Comparison of ENCODE assay signal across 12 mouse cellular contexts in the genomic region with DNA sequence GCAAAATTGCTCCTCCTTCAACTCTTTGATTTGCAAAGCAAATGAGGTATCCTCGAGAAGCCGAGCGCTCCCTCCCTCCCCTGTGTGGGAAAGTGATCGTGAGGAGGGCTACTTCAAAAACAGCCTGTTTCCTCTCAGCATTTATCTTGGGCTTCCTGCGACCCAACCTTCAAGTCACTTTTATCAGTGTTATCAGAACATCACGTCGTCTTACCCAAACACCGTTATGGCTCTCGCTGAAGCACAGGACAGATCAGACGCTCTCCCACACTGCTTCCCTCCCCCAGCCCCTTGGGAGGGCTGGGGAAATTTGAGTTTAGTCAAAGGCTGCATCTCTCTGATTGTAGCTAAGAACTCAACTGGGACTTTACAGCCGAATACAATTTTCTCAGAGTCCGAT. TPM values are rescaled to one million over a fixed set of nuclear protein-coding genes. Genes with fewer than 3 reads are reported as not detected.
DNase-seq lines count a peak whose midpoint lies in the region; ATAC-seq lines count a peak whose summit lies in the region.
"Had no signal": no experiment of that assay in that cellular context is flagged by ENCODE, and none has a peak within 500 bp of the region (broad histone marks: within the 10 kb centered on the region; RNA-seq: fewer than 3 reads in every experiment).

No protein-coding gene starts in this region.

- peaks cover 8% of the 10 kb centered on the region for H3K4me1 ChIP-seq in heart, embryonic 15.5 days (replicated peaks)
- no peaks in the 10 kb centered on the region for H3K4me1 ChIP-seq in neural tube, embryonic 12.5 days
- H3K4me1 ChIP-seq in neural tube, embryonic 15.5 days: peaks cover 6% of the 10 kb centered on the region; the same call in 1 of the 2 replicates

- WGBS in heart, embryonic 15.5 days: 6% methylated on average over 12 of the region's 12 CpGs
- WGBS in neural tube, embryonic 12.5 days: 11% methylated on average over 12 of the region's 12 CpGs
- WGBS in neural tube, embryonic 15.5 days: 9% methylated on average over 12 of the region's 12 CpGs

- no peak overlapping the region for H3K4me3 ChIP-seq in heart, embryonic 15.5 days
- no peak overlapping the region for H3K4me3 ChIP-seq in neural tube, embryonic 12.5 days
- no peak overlapping the region for H3K4me3 ChIP-seq in neural tube, embryonic 15.5 days (replicated peaks)

- H3K27me3 ChIP-seq in heart, embryonic 15.5 days: no peaks in the 10 kb centered on the region
- H3K27me3 ChIP-seq in neural tube, embryonic 12.5 days (replicated peaks): no peaks in the 10 kb centered on the region
- no peaks in the 10 kb centered on the region for H3K27me3 ChIP-seq in neural tube, embryonic 15.5 days (replicated peaks)
- no peaks in the 10 kb centered on the region for H3K27me3 ChIP-seq in splenic B cell, adult 2 months (ENCODE audit: control insufficient read depth, insufficient read depth, low read length, poor library complexity, severe bottlenecking)

- no peak for DNase-seq in heart, adult 11 months
- DNase-seq in induced T-regulatory cell, adult 2 months (ENCODE audit: low read depth): peak; percentile 61
- peak; percentile 16 for DNase-seq in splenic B cell, adult 2 months (ENCODE audit: low read depth, low spot score)
- DNase-seq in cerebellum, postnatal 36 days: no peak
- DNase-seq in ovary, adult 18-20 months (ENCODE audit: low spot score): no peak
- DNase-seq: kidney, adult 11 months had no signal

- peak overlapping the region; percentile 29 for H3K4me2 ChIP-seq in heart, embryonic 15.5 days
- H3K4me2 ChIP-seq in neural tube, embryonic 12.5 days (replicated peaks): 0 out of 2 replicates have a peak overlapping the region, but pooled peaks have one; percentile 4
- H3K4me2 ChIP-seq in neural tube, embryonic 15.5 days: no peak overlapping the region

- H3K9me3 ChIP-seq in heart, embryonic 15.5 days (replicated peaks): no peaks in the 10 kb centered on the region
- H3K9me3 ChIP-seq in neural tube, embryonic 12.5 days: no peaks in the 10 kb centered on the region
- no peaks in the 10 kb centered on the region for H3K9me3 ChIP-seq in neural tube, embryonic 15.5 days (replicated peaks)

- no peaks in the 10 kb centered on the region for H3K36me3 ChIP-seq in heart, embryonic 15.5 days
- H3K36me3 ChIP-seq in neural tube, embryonic 12.5 days: peaks cover 15% of the 10 kb centered on the region; the same call in 1 of the 2 replicates
- H3K36me3 ChIP-seq in neural tube, embryonic 15.5 days: peaks cover 20% of the 10 kb centered on the region
- no peaks in the 10 kb centered on the region for H3K36me3 ChIP-seq in splenic B cell, adult 2 months (ENCODE audit: control insufficient read depth, insufficient read depth, low read length, poor library complexity, severe bottlenecking)

- H3K27ac ChIP-seq in heart, embryonic 15.5 days: no peak overlapping the region
- no peak overlapping the region for H3K27ac ChIP-seq in neural tube, embryonic 12.5 days
- H3K27ac ChIP-seq in neural tube, embryonic 15.5 days (replicated peaks): no peak overlapping the region
- H3K27ac ChIP-seq: macrophage had no signal

- no peak overlapping the region for H3K9ac ChIP-seq in heart, embryonic 15.5 days
- no peak overlapping the region for H3K9ac ChIP-seq in neural tube, embryonic 12.5 days
- no peak overlapping the region for H3K9ac ChIP-seq in neural tube, embryonic 15.5 days (replicated peaks)

- ATAC-seq in heart, embryonic 15.5 days (replicated peaks; ENCODE audit: insufficient number of reproducible peaks, insufficient read depth, low FRiP score, low read depth): no peak
- no peak for ATAC-seq in neural tube, embryonic 12.5 days (ENCODE audit: low FRiP score, low read depth)
- ATAC-seq in neural tube, embryonic 15.5 days (ENCODE audit: low FRiP score): no peak

RNA-seq across cellular contexts. Expression of a gene that starts 12.9 kb away (rescaled TPM):
- 0.33 and 0.82 TPM in 2 replicates for polyA plus RNA-seq in heart, embryonic 15.5 days (2015; fragmentation: Nextera tagmentation; extraction: Ambion mirVana)
- polyA plus RNA-seq in neural tube, embryonic 12.5 days (2016; fragmentation: Nextera tagmentation; extraction: Ambion mirVana): 2.3 and 3.4 TPM in 2 replicates
- 5.0 and 5.4 TPM in 2 replicates for polyA plus RNA-seq in neural tube, embryonic 15.5 days (2015; fragmentation: Nextera tagmentation; extraction: Ambion mirVana)
- polyA plus RNA-seq: cortical plate, adult 2 months; frontal cortex, adult 2 months had no signal

RNA-seq across cellular contexts. Expression of a gene that starts 28.9 kb away (rescaled TPM):
- not detected in 2 replicates for polyA plus RNA-seq in heart, embryonic 15.5 days (2015; fragmentation: Nextera tagmentation; extraction: Ambion mirVana)
- polyA plus RNA-seq in neural tube, embryonic 12.5 days (2016; fragmentation: Nextera tagmentation; extraction: Ambion mirVana): not detected in 2 replicates
- 0.20 TPM in 1 of 2 replicates, not detected in the other for polyA plus RNA-seq in neural tube, embryonic 15.5 days (2015; fragmentation: Nextera tagmentation; extraction: Ambion mirVana)
- polyA plus RNA-seq: cortical plate, adult 2 months; frontal cortex, adult 2 months; macrophage had no signal

RNA-seq across cellular contexts. Expression of a gene that starts 38.4 kb away (rescaled TPM):
- 43.5 and 43.6 TPM in 2 replicates for polyA plus RNA-seq in heart, embryonic 15.5 days (2015; fragmentation: Nextera tagmentation; extraction: Ambion mirVana)
- 145 and 157 TPM in 2 replicates for polyA plus RNA-seq in neural tube, embryonic 12.5 days (2016; fragmentation: Nextera tagmentation; extraction: Ambion mirVana)
- polyA plus RNA-seq in neural tube, embryonic 15.5 days (2015; fragmentation: Nextera tagmentation; extraction: Ambion mirVana): 275 and 338 TPM in 2 replicates

Comparison
In these comparisons a context has a peak if more than half of its experiments do, and no peak if none do; other contexts are left out.
1. DNase-seq: peak in induced T-regulatory cell, adult 2 months (single experiment) and splenic B cell, adult 2 months (single experiment); none in heart, adult 11 months (single experiment), cerebellum, postnatal 36 days (0 of 2) and ovary, adult 18-20 months (single experiment).